Mouse (Mus musculus) liver, postnatal 0 days (tissue): ENCODE data around the gene Amz2. TPM values are rescaled to one million over a fixed set of nuclear protein-coding genes. Genes with fewer than 3 reads are reported as not detected.

Experiments
- ATAC-seq: fragments of 200-750 bp; cut with Nextera tagmentation; 2 replicates; pipeline ENCODE4 v1.8.0; 2017; ENCODE audit warnings: mild to moderate bottlenecking, moderate library complexity
- DNase-seq: peaks from one replicate; pipeline ENCODE4 v3.0.0-alpha.2; 2016
- H3K27ac ChIP-seq: fragments of 300-500 bp; sonication (generic); 2 replicates; pipeline ENCODE4 v1.5.1; 2014; ENCODE audit warnings: antibody characterized with exemption, moderate library complexity, mild to moderate bottlenecking, low read depth
- H3K27me3 ChIP-seq: fragments of 300-500 bp; sonication (generic); 2 replicates; pipeline ENCODE4 v1.6.1; 2014; ENCODE audit warnings: low read length, control low read depth, mixed read lengths; ENCODE audit not compliant: insufficient read depth
- H3K36me3 ChIP-seq: fragments of 300-500 bp; sonication (generic); replicated peaks from 2 replicates; pipeline ENCODE4 v1.6.1; 2014; ENCODE audit warnings: mild to moderate bottlenecking, control low read depth, low read length, moderate library complexity, mixed read lengths; ENCODE audit not compliant: insufficient read depth
- H3K4me1 ChIP-seq: fragments of 300-500 bp; sonication (generic); 2 replicates; pipeline ENCODE4 v1.6.1; 2014; ENCODE audit warnings: antibody characterized with exemption, mild to moderate bottlenecking, control low read depth; ENCODE audit not compliant: insufficient read depth
- H3K4me2 ChIP-seq: fragments of 300-500 bp; sonication (generic); 2 replicates; pipeline ENCODE4 v1.6.1; 2014; ENCODE audit warnings: low read depth, mild to moderate bottlenecking, low read length, moderate library complexity, mixed read lengths
- H3K4me3 ChIP-seq: fragments of 300-500 bp; sonication (generic); 2 replicates; pipeline ENCODE4 v1.5.1; 2014; ENCODE audit warnings: low read depth, low read length
- H3K9ac ChIP-seq: fragments of 300-500 bp; sonication (generic); replicated peaks from 2 replicates; pipeline ENCODE4 v1.6.1; 2014; ENCODE audit warnings: mild to moderate bottlenecking, moderate library complexity
- H3K9me3 ChIP-seq: fragments of 300-500 bp; sonication (generic); 2 replicates; pipeline ENCODE4 v1.6.1; 2016; ENCODE audit warnings: mild to moderate bottlenecking, control low read depth, low read length, mixed read lengths
- CTCF ChIP-seq: sonication (generic); IDR thresholded peaks from 2 replicates; pipeline ENCODE4 v1.5.1; 2016; ENCODE audit warnings: antibody characterized with exemption, low read depth
- EP300 ChIP-seq: IDR thresholded peaks from 2 replicates; pipeline ENCODE4 v1.6.1; 2016; ENCODE audit warnings: antibody characterized with exemption, low read depth, mild to moderate bottlenecking
- WGBS: fragments of 180-500 bp; shearing (Covaris S2); extraction: QIAGEN DNeasy Blood & Tissue Kit; methylation state at CpG from one replicate; pipeline ENCODE4 v1.1.7; 2014; ENCODE audit not compliant: insufficient replicate concordance; 5-methylcytosine and 5-hydroxymethylcytosine counted together
- polyA plus RNA-seq: library from polyadenylated mRNA; unstranded; fragments of >200 nt; fragmentation: Nextera tagmentation; extraction: Ambion mirVana; gene quantifications from 2 replicates; pipeline ENCODE4 v1.2.1, GENCODE M21; 2015

Gene Amz2
- polyA plus RNA-seq, 1 experiment from 2014 or later, result 11.0 TPM

DNA sequence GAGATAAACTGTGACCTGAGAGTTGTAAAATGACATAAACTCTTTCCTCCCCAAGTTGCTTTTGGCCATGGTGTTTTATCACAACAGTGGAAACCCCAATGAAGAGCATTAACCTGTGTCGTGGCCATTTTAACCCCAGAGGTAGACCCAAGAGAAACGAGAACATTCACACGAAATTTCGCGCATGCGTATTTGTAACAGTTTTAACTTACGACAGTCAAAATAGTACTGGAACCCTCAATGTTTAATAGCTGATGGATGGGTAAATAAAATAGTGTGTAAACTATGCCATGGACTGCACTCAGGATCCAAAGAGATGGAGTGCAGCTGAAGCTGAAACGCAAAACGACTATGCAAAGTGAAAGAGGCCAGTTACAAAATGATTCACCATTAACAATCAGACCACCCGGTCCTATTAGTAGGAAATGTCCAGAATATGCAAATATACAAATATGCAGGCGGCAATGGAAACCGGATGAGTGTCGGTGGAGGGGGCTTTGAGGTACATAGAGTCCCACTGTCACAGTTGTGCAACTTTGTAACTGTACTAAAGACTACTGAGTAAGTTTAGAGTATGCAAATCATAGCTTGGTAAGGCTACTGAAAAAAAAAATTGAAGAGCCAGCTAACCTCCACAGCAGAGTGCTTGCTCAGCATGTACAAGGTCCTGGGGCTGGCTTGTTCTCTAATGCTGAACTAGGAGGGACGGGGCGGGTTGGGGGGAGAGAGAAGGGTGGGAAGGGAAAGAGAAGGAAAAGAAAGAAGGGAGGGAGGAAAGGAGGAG lies 15.4 kb upstream of the Amz2 start:
- no peak overlapping the region for H3K9ac ChIP-seq
- no peaks in the 10 kb centered on the region for H3K4me1 ChIP-seq
- H3K4me2 ChIP-seq, result no peak overlapping the region
- no peak for DNase-seq
- no peaks in the 10 kb centered on the region for H3K36me3 ChIP-seq
- no peak overlapping the region for H3K4me3 ChIP-seq
- 81% methylated on average over 15 of the region's 15 CpGs for WGBS
- H3K9me3 ChIP-seq, result no peaks in the 10 kb centered on the region
- no peak for ATAC-seq
- no peak for TF ChIP-seq EP300
- TF ChIP-seq CTCF, result no peak
- H3K27ac ChIP-seq, result no peak overlapping the region
- H3K27me3 ChIP-seq, result no peaks in the 10 kb centered on the region

DNA sequence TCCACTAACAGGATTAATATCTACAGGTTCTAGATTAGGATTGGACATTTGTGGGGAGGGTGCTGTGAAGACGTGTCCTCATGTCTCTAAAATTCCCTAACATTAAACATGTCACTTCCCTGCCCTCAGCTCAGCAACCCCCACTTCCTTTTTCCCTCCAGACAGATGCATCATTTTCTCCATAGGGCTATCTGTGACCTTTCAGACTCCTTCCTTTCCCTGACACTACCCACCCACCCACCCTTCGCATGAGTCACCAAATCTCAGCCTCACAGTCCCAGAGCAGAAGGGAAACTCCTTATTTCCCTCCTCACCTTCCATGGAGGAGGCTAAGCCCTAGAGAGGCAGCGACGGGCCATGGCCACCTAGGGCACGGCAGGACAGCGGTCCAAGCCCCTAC lies 12.1 kb upstream of the Amz2 start, which contains the start of gene 9930022D16Rik:
Gene 9930022D16Rik (plus strand): TSS at position 301 of the 400 bp plus-strand sequence.
- TF ChIP-seq EP300, result no peak
- TF ChIP-seq CTCF, result no peak
- H3K36me3 ChIP-seq, result no peaks in the 10 kb centered on the region
- 64% methylated on average over 6 of the region's 6 CpGs for WGBS
- H3K4me1 ChIP-seq, result peaks cover 9% of the 10 kb centered on the region; the same call in 1 of the 2 replicates
- H3K9me3 ChIP-seq, result no peaks in the 10 kb centered on the region
- no peaks in the 10 kb centered on the region for H3K27me3 ChIP-seq
- H3K4me3 ChIP-seq, result no peak within 1 kb of the TSS
- no peak within 1 kb of the TSS for H3K4me2 ChIP-seq
- ATAC-seq (peak; percentile 25; the same call in 1 of the 2 replicates), DNase-seq (no peak)
- no peak within 1 kb of the TSS for H3K9ac ChIP-seq
- no peak within 1 kb of the TSS for H3K27ac ChIP-seq

- no peak for ATAC-seq
- WGBS, result 76% methylated on average over 5 of the region's 5 CpGs
Measured at GRCm38 (mm10) chr11:109414802-109415201, 10.9 kb upstream of the Amz2 start.

DNA sequence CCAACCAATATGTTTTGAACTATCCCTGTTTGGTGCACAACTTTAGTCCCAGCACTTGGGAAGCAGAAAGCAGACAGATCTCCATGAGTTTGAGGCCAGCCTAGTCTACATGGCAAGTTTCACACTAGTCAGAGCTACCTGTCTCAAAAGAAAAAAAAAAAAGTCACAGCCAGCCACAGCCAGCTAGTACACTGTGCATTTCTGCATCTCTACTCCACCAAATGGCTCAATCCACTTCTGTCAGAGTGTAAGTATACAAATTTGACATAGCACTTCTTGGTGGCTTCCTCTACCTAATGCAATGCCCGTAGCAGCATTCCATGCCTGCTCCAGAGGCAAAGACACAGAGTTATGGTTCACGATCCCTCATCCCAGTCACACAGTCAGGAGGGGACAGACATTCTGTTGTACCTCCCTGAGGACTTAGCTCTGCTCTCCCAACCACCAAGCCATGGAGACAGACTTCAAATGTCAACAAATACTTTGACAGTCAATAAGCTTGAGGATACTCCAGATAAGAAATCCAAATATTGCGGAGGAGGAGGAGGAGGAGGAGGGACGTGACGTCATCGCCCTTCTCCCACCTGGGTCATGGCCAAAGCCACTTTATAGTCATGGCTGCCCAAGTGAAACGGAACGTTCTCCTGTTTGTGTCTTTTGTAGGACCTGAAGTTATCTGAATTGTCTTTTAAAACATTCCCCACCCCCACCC lies 8.9 kb upstream of the Amz2 start:
- DNase-seq (no peak), ATAC-seq (no peak)
- WGBS, result 51% methylated on average over 8 of the region's 8 CpGs
- H3K9ac ChIP-seq, result no peak overlapping the region
- H3K4me2 ChIP-seq, result no peak overlapping the region
- H3K4me3 ChIP-seq, result no peak overlapping the region
- no peaks in the 10 kb centered on the region for H3K9me3 ChIP-seq
- no peak overlapping the region for H3K27ac ChIP-seq
- TF ChIP-seq EP300 (no peak), CTCF (no peak)
- H3K4me1 ChIP-seq, result peaks cover 16% of the 10 kb centered on the region; the same call in 1 of the 2 replicates
- no peaks in the 10 kb centered on the region for H3K27me3 ChIP-seq
- no peaks in the 10 kb centered on the region for H3K36me3 ChIP-seq

More at GRCm38 (mm10) chr11:109414802-109415201, 10.9 kb upstream of the Amz2 start:
- H3K27ac ChIP-seq, result no peak overlapping the region
- TF ChIP-seq EP300, result no peak
- no peak for TF ChIP-seq CTCF
- H3K4me2 ChIP-seq, result no peak overlapping the region
- peaks cover 10% of the 10 kb centered on the region; the same call in 1 of the 2 replicates for H3K4me1 ChIP-seq
- no peaks in the 10 kb centered on the region for H3K27me3 ChIP-seq
- no peak overlapping the region for H3K4me3 ChIP-seq
- no peak for DNase-seq
- no peaks in the 10 kb centered on the region for H3K9me3 ChIP-seq
- H3K9ac ChIP-seq, result no peak overlapping the region
- no peaks in the 10 kb centered on the region for H3K36me3 ChIP-seq

- ATAC-seq (no peak), DNase-seq (no peak)
- no peaks in the 10 kb centered on the region for H3K9me3 ChIP-seq
- H3K9ac ChIP-seq, result no peak overlapping the region
- H3K27me3 ChIP-seq, result no peaks in the 10 kb centered on the region
- peaks cover 16% of the 10 kb centered on the region; the same call in 1 of the 2 replicates for H3K4me1 ChIP-seq
- H3K4me3 ChIP-seq, result no peak overlapping the region
- no peaks in the 10 kb centered on the region for H3K36me3 ChIP-seq
- H3K4me2 ChIP-seq, result no peak overlapping the region
- TF ChIP-seq EP300, result no peak
- no peak for TF ChIP-seq CTCF
- no peak overlapping the region for H3K27ac ChIP-seq
- WGBS, result 60% methylated on average over 9 of the region's 9 CpGs
Measured at GRCm38 (mm10) chr11:109417472-109418040, 8.2 kb upstream of the Amz2 start.

DNA sequence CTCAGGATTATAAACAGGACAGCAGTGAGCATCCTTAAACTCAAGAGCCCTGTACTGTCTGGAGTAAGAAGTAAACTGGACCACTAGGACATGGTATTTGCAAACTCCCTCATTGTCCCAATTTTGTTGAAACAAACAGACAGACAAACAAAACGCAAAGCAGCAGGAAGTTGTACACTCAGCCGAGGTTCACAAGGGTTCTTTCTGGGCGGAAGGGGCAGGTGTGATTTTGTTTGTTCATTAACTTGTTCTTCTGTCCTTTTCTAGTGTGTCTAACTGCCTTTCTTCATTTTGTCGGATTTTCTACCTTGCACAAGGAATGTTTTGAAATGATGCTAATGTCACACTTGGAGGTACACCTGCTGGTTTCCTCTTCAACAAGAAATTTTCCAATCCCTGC lies 6.3 kb upstream of the Amz2 start:
- WGBS, result 37% methylated on average over 4 of the region's 4 CpGs
- H3K9me3 ChIP-seq, result no peaks in the 10 kb centered on the region
- ATAC-seq (no peak), DNase-seq (no peak)
- H3K27ac ChIP-seq, result peak overlapping the region; percentile 62; the same call in 1 of the 2 replicates
- H3K4me2 ChIP-seq, result peak overlapping the region; percentile 62
- no peak for TF ChIP-seq CTCF
- TF ChIP-seq EP300, result no peak
- H3K36me3 ChIP-seq, result no peaks in the 10 kb centered on the region
- H3K4me3 ChIP-seq, result no peak overlapping the region
- H3K9ac ChIP-seq, result no peak overlapping the region
- H3K27me3 ChIP-seq, result no peaks in the 10 kb centered on the region
- peaks cover 19% of the 10 kb centered on the region for H3K4me1 ChIP-seq
